Mouse (Mus musculus) testis, adult 10 weeks (tissue): ENCODE measurements around the gene Myo5a. TPM values are rescaled to one million over a fixed set of nuclear protein-coding genes. Genes with fewer than 3 reads are reported as not detected.

Source experiments
- polyA plus RNA-seq: library from polyadenylated mRNA; stranded (reverse); fragments of 350-450 nt; fragmentation: Illumina TruSeq; extraction: RNeasy Lipid Tissue Mini Kit (QIAGEN cat#74804); gene quantifications from one replicate; pipeline ENCODE4 v1.2.3, GENCODE M21; 2014; ENCODE audit warnings: low read depth, low replicate concordance

Gene Myo5a
- polyA plus RNA-seq, result 25.7 TPM

GRCm38 (mm10) chr9:75070457-75071028 lies at the start of gene Myo5a:
Gene Myo5a, plus strand, starts transcription at chr9:75071015.

GRCm38 (mm10) chr9:75037451-75038356 lies 33.1 kb upstream of the Myo5a start, which contains the start of gene Arpp19:
Gene Arpp19, plus strand, starts transcription at chr9:75037614.

GRCm38 (mm10) chr9:75231841-75232746 lies 161.3 kb downstream of the Myo5a start, which contains the start of gene Myo5c:
Gene Myo5c, plus strand, starts transcription at chr9:75232020.

Other genes starting within 250 kb of the Myo5a start
- 0.08 TPM for gene Onecut1, start 209.1 kb upstream of the Myo5a start, polyA plus RNA-seq
- 32.4 TPM for gene Fam214a, start 118.1 kb upstream of the Myo5a start, polyA plus RNA-seq
- 199 TPM for gene Arpp19, start 33.4 kb upstream of the Myo5a start, polyA plus RNA-seq
- 0.77 TPM for gene Myo5c, start 161.0 kb downstream of the Myo5a start, polyA plus RNA-seq
- 2.8 TPM for gene Gnb5, start 235.3 kb downstream of the Myo5a start, polyA plus RNA-seq